Mouse (Mus musculus) erythroblast, embryonic 14.5 days (primary cell): ENCODE data around the gene Gpr37l1.

Experiments
- GATA1 ChIP-seq: IDR thresholded peaks from 2 replicates; pipeline ENCODE4 v1.6.1; 2012; ENCODE audit warnings: low read length, inconsistent platforms, mixed read lengths
- TAL1 ChIP-seq: IDR thresholded peaks from 3 replicates; pipeline ENCODE4 v1.6.1; 2012; ENCODE audit warnings: low read length, inconsistent platforms, mixed read lengths

DNA sequence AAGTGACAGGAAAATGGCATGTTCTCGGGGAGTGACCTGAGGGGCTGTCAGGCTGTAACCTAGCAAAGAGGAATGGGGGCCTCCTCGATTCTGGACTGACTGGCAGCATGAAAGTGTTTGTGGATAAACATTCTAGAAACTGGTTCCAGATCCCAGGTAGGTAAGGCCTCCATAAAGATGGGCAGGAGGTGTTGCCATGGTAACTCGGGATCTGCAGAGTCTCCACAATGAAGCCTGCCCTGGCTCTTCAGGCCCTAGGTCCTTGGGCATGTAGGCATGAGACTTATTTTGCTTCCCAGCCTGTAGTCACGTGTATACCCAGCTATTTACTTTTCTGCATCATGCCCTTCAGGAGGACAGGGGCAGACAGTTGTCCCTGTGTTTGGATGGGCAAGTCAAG is 13.8 kb upstream of the Gpr37l1 start:
- TF ChIP-seq GATA1 (no peak), TAL1 (no peak)
